In genomic region chr9:56996028-56996346, GRCm38 (mm10) we compare ENCODE assay signal across 8 mouse cellular contexts. TPM values are rescaled to one million over a fixed set of nuclear protein-coding genes. Genes with fewer than 3 reads are reported as not detected.
A peak's percentile ranks its signal among the peaks of the same experiment; 100 is the strongest.
DNase-seq lines count a peak whose midpoint lies in the region; ATAC-seq and TF ChIP-seq lines count a peak whose summit lies in the region.

No protein-coding gene starts in this region.

- peak overlapping the region; percentile 99 for H3K9ac ChIP-seq in heart, embryonic 16.5 days (ENCODE audit: low read length)
- peak overlapping the region; percentile 95 for H3K9ac ChIP-seq in stomach, postnatal 0 days (ENCODE audit: low read length)

- H3K4me1 ChIP-seq in heart, embryonic 16.5 days (ENCODE audit: control insufficient read depth, insufficient read depth, low read length), result peaks cover 8% of the 10 kb centered on the region
- H3K4me1 ChIP-seq in stomach, postnatal 0 days (replicated peaks; ENCODE audit: control insufficient read depth, insufficient read depth), result no peaks in the 10 kb centered on the region

- no peaks in the 10 kb centered on the region for H3K36me3 ChIP-seq in heart, embryonic 16.5 days (ENCODE audit: control insufficient read depth, insufficient read depth)
- no peaks in the 10 kb centered on the region for H3K36me3 ChIP-seq in macrophage (ENCODE audit: inconsistent target)
- H3K36me3 ChIP-seq in stomach, postnatal 0 days (ENCODE audit: control insufficient read depth, insufficient read depth, low read length), result no peaks in the 10 kb centered on the region

- H3K4me3 ChIP-seq in heart, embryonic 16.5 days (ENCODE audit: low read length), result peak overlapping the region; percentile 91
- peak overlapping the region; percentile 67 for H3K4me3 ChIP-seq in macrophage (ENCODE audit: inconsistent target)
- H3K4me3 ChIP-seq in stomach, postnatal 0 days (ENCODE audit: low read depth, low read length), result peak overlapping the region; percentile 84

- peak overlapping the region; percentile 66 for H3K4me2 ChIP-seq in heart, embryonic 16.5 days (ENCODE audit: low read depth, low read length)
- H3K4me2 ChIP-seq in stomach, postnatal 0 days (replicated peaks; ENCODE audit: low read depth), result peak overlapping the region; percentile 69

- no peak for TF ChIP-seq CTCF in stomach, postnatal 0 days (IDR thresholded peaks at IDR 0.05; ENCODE audit: low read depth)

- DNase-seq in heart, adult 11 months, result peak; percentile 90
- no peak for DNase-seq in heart, adult 9 months (ENCODE audit: low spot score in 2 of 2)
- peak; percentile 38 for DNase-seq in Muller cell, postnatal 12 days (ENCODE audit: inconsistent ontology term)
- peak; percentile 37 for DNase-seq in embryo, embryonic 10 days (ENCODE audit: low spot score)
- DNase-seq in layer of hippocampus, postnatal 10 days (ENCODE audit: low spot score in 2 of 2), result peak; percentile 30 to 45
- no peak for DNase-seq in stomach, postnatal 0 days (ENCODE audit: low spot score)

- no peaks in the 10 kb centered on the region for H3K9me3 ChIP-seq in heart, embryonic 16.5 days (replicated peaks; ENCODE audit: control insufficient read depth, low read length)
- H3K9me3 ChIP-seq in stomach, postnatal 0 days (ENCODE audit: control insufficient read depth, low read length), result no peaks in the 10 kb centered on the region

- peaks cover 53% of the 10 kb centered on the region for H3K79me2 ChIP-seq in macrophage (ENCODE audit: inconsistent target)

- H3K27me3 ChIP-seq in heart, embryonic 16.5 days (ENCODE audit: control insufficient read depth, insufficient read depth, low read length), result no peaks in the 10 kb centered on the region
- no peaks in the 10 kb centered on the region for H3K27me3 ChIP-seq in stomach, postnatal 0 days (ENCODE audit: control insufficient read depth, insufficient read depth, low read length)

- ATAC-seq in heart, embryonic 16.5 days (replicated peaks; ENCODE audit: extremely low read depth, insufficient read depth, low FRiP score), result no peak
- ATAC-seq in stomach, postnatal 0 days (ENCODE audit: low FRiP score, low TSS enrichment), result no peak

- H3K27ac ChIP-seq in heart, embryonic 16.5 days (ENCODE audit: low read length), result peak overlapping the region; percentile 98
- peak overlapping the region; percentile 37 for H3K27ac ChIP-seq in macrophage
- peak overlapping the region; percentile 98 for H3K27ac ChIP-seq in stomach, postnatal 0 days (replicated peaks)

- WGBS in heart, embryonic 16.5 days, result 0% methylated on average over 5 of the region's 5 CpGs
- WGBS in macrophage (ENCODE audit: missing documents), result 4% methylated on average over 5 of the region's 5 CpGs
- 0% methylated on average over 5 of the region's 5 CpGs for WGBS in stomach, postnatal 0 days

- TF ChIP-seq EP300 in stomach, postnatal 0 days (optimal IDR thresholded peaks at IDR 0.05), result no peak

RNA-seq across cellular contexts. Expression of gene Ptpn9, which starts 1.3 kb away (rescaled TPM):
- 12.7 and 14.5 TPM in 2 replicates for polyA plus RNA-seq in heart, embryonic 16.5 days (2015; fragmentation: Nextera tagmentation; extraction: Ambion mirVana)
- total RNA-seq in layer of hippocampus, postnatal 10 days (2021), result 10 to 100 TPM; 35.3 TPM
- total RNA-seq in macrophage (2018; cell fraction: chromatin; rRNA removed), result 10 to 100 TPM in 23 of 26 experiments, 1 to 10 TPM in 3; 6.3 to 41.1 (median 18.7) TPM
- total RNA-seq in macrophage (2018; cell fraction: cytosol; rRNA removed), result 10 to 100 TPM; 15.8 to 21.9 (median 19.2) TPM
- total RNA-seq in macrophage (2018; cell fraction: nucleus; rRNA removed), result 10 to 100 TPM in 25 of 26 experiments, 1 to 10 TPM in 1; 9.6 to 35.0 (median 20.3) TPM
- polyA plus RNA-seq in macrophage (2018), result 12.0 to 23.0 TPM (median 12.3 TPM) in 3 replicates
- polyA plus RNA-seq in stomach, postnatal 0 days (2015; fragmentation: Nextera tagmentation; extraction: Ambion mirVana), result 11.4 and 13.9 TPM in 2 replicates

RNA-seq across cellular contexts. Expression of gene Snupn, which starts 45.3 kb away (rescaled TPM):
- polyA plus RNA-seq in heart, embryonic 16.5 days (2015; fragmentation: Nextera tagmentation; extraction: Ambion mirVana), result 17.8 and 18.9 TPM in 2 replicates
- total RNA-seq in layer of hippocampus, postnatal 10 days (2021), result 10 to 100 TPM; 18.6 to 18.7 TPM
- total RNA-seq in macrophage (2018; cell fraction: chromatin; rRNA removed), result 10 to 100 TPM in 1 of 26 experiments, 1 to 10 TPM in 25; 1.4 to 12.5 (median 6.4) TPM
- 1 to 10 TPM; 3.1 to 8.4 (median 6.0) TPM for total RNA-seq in macrophage (2018; cell fraction: cytosol; rRNA removed)
- total RNA-seq in macrophage (2018; cell fraction: nucleus; rRNA removed), result 1 to 10 TPM; 1.2 to 8.8 (median 5.2) TPM
- 5.8 to 9.0 TPM (median 7.9 TPM) in 3 replicates for polyA plus RNA-seq in macrophage (2018)
- polyA plus RNA-seq in stomach, postnatal 0 days (2015; fragmentation: Nextera tagmentation; extraction: Ambion mirVana), result 13.8 and 14.0 TPM in 2 replicates

RNA-seq across cellular contexts. Expression of gene Imp3, which starts 58.7 kb away (rescaled TPM):
- polyA plus RNA-seq in heart, embryonic 16.5 days (2015; fragmentation: Nextera tagmentation; extraction: Ambion mirVana), result 64.6 and 68.7 TPM in 2 replicates
- 10 to 100 TPM; 50.6 to 51.6 TPM for total RNA-seq in layer of hippocampus, postnatal 10 days (2021)
- 10 to 100 TPM in 4 of 26 experiments, 1 to 10 TPM in 21, not detected in 1; 1.1 to 17.9 (median 3.6) TPM for total RNA-seq in macrophage (2018; cell fraction: chromatin; rRNA removed)
- 10 to 100 TPM; 14.8 to 45.0 (median 28.8) TPM for total RNA-seq in macrophage (2018; cell fraction: cytosol; rRNA removed)
- total RNA-seq in macrophage (2018; cell fraction: nucleus; rRNA removed), result 10 to 100 TPM in 18 of 26 experiments, 1 to 10 TPM in 8; 3.9 to 31.6 (median 12.3) TPM
- polyA plus RNA-seq in macrophage (2018), result 8.7 to 43.8 TPM (median 38.4 TPM) in 3 replicates
- polyA plus RNA-seq in stomach, postnatal 0 days (2015; fragmentation: Nextera tagmentation; extraction: Ambion mirVana), result 75.3 and 83.8 TPM in 2 replicates

Comparison
In these comparisons a context has a peak if more than half of its experiments do, and no peak if none do; other contexts are left out.
1. DNase-seq: peak in heart, adult 11 months (single experiment), Muller cell, postnatal 12 days (single experiment), embryo, embryonic 10 days (single experiment) and layer of hippocampus, postnatal 10 days (2 of 2); none in heart, adult 9 months (0 of 2) and stomach, postnatal 0 days (single experiment).
2. H3K27ac ChIP-seq: peak in every context shown above with its lines; median percentile 98 in heart, embryonic 16.5 days; 98 in stomach, postnatal 0 days; 37 in macrophage.
3. Peak in every context shown above with its lines, with median percentiles within 50 percentile points of each other: H3K4me3 ChIP-seq.